12 mouse cellular contexts compared by ENCODE assay signal in genomic region chr12:110511201-110511600, GRCm38 (mm10).
DNase-seq lines count a peak whose midpoint lies in the region; ATAC-seq lines count a peak whose summit lies in the region.
"Had no signal": no experiment of that assay in that cellular context is flagged by ENCODE, and none has a peak within 500 bp of the region (broad histone marks: within the 10 kb centered on the region; RNA-seq: fewer than 3 reads in every experiment).

No protein-coding gene starts in this region.

- intact Hi-C loops in heart, postnatal 25 days (cut with DNase I) = no loop called here

- no peak overlapping the region for H3K9ac ChIP-seq in intestine, embryonic 14.5 days (ENCODE audit: low read length)
- H3K9ac ChIP-seq: limb, embryonic 12.5 days had no signal

- ATAC-seq in intestine, embryonic 14.5 days (replicated peaks; ENCODE audit: low FRiP score, low TSS enrichment, low read depth) = no peak

- DNase-seq in heart, adult 11 months = peak; percentile 92
- no peak for DNase-seq in heart, postnatal 25 days (ENCODE audit: low spot score)
- DNase-seq in kidney, postnatal 10 days = peak; percentile 23
- no peak for DNase-seq in kidney, postnatal 4 days
- DNase-seq in brain, adult 2 months (ENCODE audit: low read depth, low spot score) = peak; percentile 26
- no peak for DNase-seq in intestine, embryonic 14.5 days (ENCODE audit: low spot score)
- no peak for DNase-seq in adrenal gland, adult 2 months
- DNase-seq: adrenal gland, postnatal 10 days; kidney, adult 18-20 months; layer of hippocampus, adult 9-11 months; lung, postnatal 14 days had no signal

- H3K4me1 ChIP-seq in intestine, embryonic 14.5 days (replicated peaks; ENCODE audit: control insufficient read depth, insufficient read depth, low read length) = peaks cover 34% of the 10 kb centered on the region

- no peak overlapping the region for H3K4me2 ChIP-seq in intestine, embryonic 14.5 days (ENCODE audit: low read length)
- H3K4me2 ChIP-seq: limb, embryonic 12.5 days had no signal

- 53% methylated on average over 12 of the region's 12 CpGs for WGBS in intestine, embryonic 14.5 days

- no peaks in the 10 kb centered on the region for H3K36me3 ChIP-seq in intestine, embryonic 14.5 days (ENCODE audit: control insufficient read depth, insufficient read depth, low read length)

- H3K9me3 ChIP-seq in intestine, embryonic 14.5 days (ENCODE audit: control insufficient read depth, low read length) = no peaks in the 10 kb centered on the region
- H3K9me3 ChIP-seq: limb, embryonic 12.5 days had no signal

- H3K27ac ChIP-seq in intestine, embryonic 14.5 days (ENCODE audit: low read depth) = peak overlapping the region; percentile 81; the same call in 1 of the 2 replicates

- H3K27me3 ChIP-seq in intestine, embryonic 14.5 days (replicated peaks; ENCODE audit: control insufficient read depth, insufficient read depth, low read length) = no peaks in the 10 kb centered on the region
- H3K27me3 ChIP-seq: limb, embryonic 12.5 days had no signal

- no peak overlapping the region for H3K4me3 ChIP-seq in intestine, embryonic 14.5 days (ENCODE audit: low read depth, low read length)
- H3K4me3 ChIP-seq: limb, embryonic 12.5 days had no signal

Comparison
In these comparisons a context has a peak if more than half of its experiments do, and no peak if none do; other contexts are left out.
1. DNase-seq: peak in heart, adult 11 months (single experiment), kidney, postnatal 10 days (single experiment) and brain, adult 2 months (single experiment); none in heart, postnatal 25 days (single experiment), kidney, postnatal 4 days (0 of 2), intestine, embryonic 14.5 days (single experiment) and adrenal gland, adult 2 months (single experiment).